Mouse (Mus musculus) MEL (cell line): ENCODE data around the gene Kcnk18. TPM values are rescaled to one million over a fixed set of nuclear protein-coding genes. Genes with fewer than 3 reads are reported as not detected.

Source experiments
- DNase-seq: peaks from one replicate; pipeline ENCODE4 v3.0.0; 2011; ENCODE audit warnings: low read depth, low spot score
- H3K27ac ChIP-seq: 2 replicates; pipeline ENCODE4 v1.5.1; 2012; ENCODE audit warnings: low read depth, mild to moderate bottlenecking, control low read depth, low read length, moderate library complexity; ENCODE audit not compliant: control insufficient read depth
- H3K27me3 ChIP-seq, 2 experiments: fragments of 150-350 bp in 1 of 2; sonication (generic) in 1 of 2; 2 replicates each; pipeline ENCODE4 v1.6.1; 2012; ENCODE audit warnings: low read length in 2 of 2, mild to moderate bottlenecking in 2 of 2, improper control_type of control experiment in 1 of 2, moderate library complexity in 1 of 2; ENCODE audit not compliant: insufficient read depth in 2 of 2, control insufficient read depth in 1 of 2
- H3K36me3 ChIP-seq, 2 experiments: 2 replicates each; pipeline ENCODE4 v1.6.1; 2012 to 2014; ENCODE audit warnings: low read length in 2 of 2, improper control_type of control experiment in 1 of 2, inconsistent platforms in 1 of 2, mild to moderate bottlenecking in 1 of 2; ENCODE audit not compliant: insufficient read depth in 2 of 2, control insufficient read depth in 1 of 2
- H3K4me1 ChIP-seq, 2 experiments: fragments of 150-350 bp in 1 of 2; sonication (generic) in 1 of 2; 2 replicates each; pipeline ENCODE4 v1.6.1; 2012; ENCODE audit warnings: low read length in 2 of 2, improper control_type of control experiment in 1 of 2, mild to moderate bottlenecking in 1 of 2; ENCODE audit not compliant: insufficient read depth in 2 of 2, control insufficient read depth in 1 of 2
- H3K4me3 ChIP-seq, 2 experiments: fragments of 150-350 bp in 1 of 2; sonication (generic) in 1 of 2; 2 replicates each; pipeline ENCODE4 v1.5.1; 2012; ENCODE audit warnings: low read depth in 2 of 2, low read length in 2 of 2, mild to moderate bottlenecking in 2 of 2, moderate library complexity in 2 of 2, control low read depth in 1 of 2, improper control_type of control experiment in 1 of 2; ENCODE audit not compliant: control insufficient read depth in 1 of 2, insufficient read depth in 1 of 2
- H3K79me2 ChIP-seq: 2 replicates; pipeline ENCODE4 v1.6.1; 2012; ENCODE audit warnings: mild to moderate bottlenecking, low read length, moderate library complexity; ENCODE audit not compliant: control insufficient read depth, poor library complexity, insufficient read depth
- H3K9ac ChIP-seq: 2 replicates; pipeline ENCODE4 v1.6.1; 2012; ENCODE audit warnings: low read depth, mild to moderate bottlenecking, control low read depth, low read length, moderate library complexity; ENCODE audit not compliant: control insufficient read depth, poor library complexity, severe bottlenecking
- H3K9me3 ChIP-seq: fragments of 150-350 bp; sonication (generic); replicated peaks from 2 replicates; pipeline ENCODE4 v1.6.1; 2012; ENCODE audit warnings: mild to moderate bottlenecking, low read length, improper control_type of control experiment, moderate library complexity; ENCODE audit not compliant: insufficient read depth
- BHLHE40 ChIP-seq: IDR thresholded peaks from 2 replicates; pipeline ENCODE4 v1.6.1; 2012; ENCODE audit warnings: low read depth, mild to moderate bottlenecking, inconsistent platforms, low read length, improper control_type of control experiment, borderline replicate concordance
- CHD2 ChIP-seq: IDR thresholded peaks from 2 replicates; pipeline ENCODE4 v1.6.1; 2011; ENCODE audit warnings: low read length, improper control_type of control experiment
- E2F4 ChIP-seq: IDR thresholded peaks from 2 replicates; pipeline ENCODE4 v1.6.1; 2011; ENCODE audit warnings: low read depth, low read length, improper control_type of control experiment, borderline replicate concordance
- ELF1 ChIP-seq: IDR thresholded peaks from 2 replicates; pipeline ENCODE4 v1.6.1; 2014; ENCODE audit warnings: low read depth, mild to moderate bottlenecking, inconsistent platforms, low read length, improper control_type of control experiment, moderate library complexity
- EP300 ChIP-seq, 2 experiments: IDR thresholded peaks; 2 replicates each; pipeline ENCODE4 v1.6.1; 2011; ENCODE audit warnings: improper control_type of control experiment in 2 of 2, low read length in 2 of 2, low read depth in 1 of 2, mild to moderate bottlenecking in 1 of 2
- ETS1 ChIP-seq: IDR thresholded peaks from 2 replicates; pipeline ENCODE4 v1.6.1; 2012; ENCODE audit warnings: low read depth, mild to moderate bottlenecking, inconsistent platforms, low read length, improper control_type of control experiment, moderate library complexity
- GATA1 ChIP-seq: IDR thresholded peaks from 2 replicates; pipeline ENCODE4 v1.6.1; 2011; ENCODE audit warnings: low read depth, low read length, improper control_type of control experiment
- HCFC1 ChIP-seq: IDR thresholded peaks from 2 replicates; pipeline ENCODE4 v1.6.1; 2012; ENCODE audit warnings: low read depth, mild to moderate bottlenecking, inconsistent platforms, low read length, improper control_type of control experiment, moderate library complexity
- KAT2A ChIP-seq: conservative IDR thresholded peaks from 2 replicates; pipeline ENCODE4 v1.6.1; 2012; ENCODE audit warnings: low read depth, low read length, improper control_type of control experiment, inconsistent platforms
- MAFK ChIP-seq: IDR thresholded peaks from 2 replicates; pipeline ENCODE4 v1.6.1; 2011; ENCODE audit warnings: low read depth, mild to moderate bottlenecking, low read length, improper control_type of control experiment, borderline replicate concordance
- MYC ChIP-seq: IDR thresholded peaks from 2 replicates; pipeline ENCODE4 v1.6.1; 2011; ENCODE audit warnings: low read depth, mild to moderate bottlenecking, low read length, improper control_type of control experiment, moderate library complexity
- NRF1 ChIP-seq: IDR thresholded peaks from 2 replicates; pipeline ENCODE4 v1.6.1; 2014; ENCODE audit warnings: low read depth, mild to moderate bottlenecking, inconsistent platforms, low read length, improper control_type of control experiment, moderate library complexity; ENCODE audit not compliant: poor library complexity, insufficient read depth, severe bottlenecking
- POLR2AphosphoS2 ChIP-seq: IDR thresholded peaks from 2 replicates; pipeline ENCODE4 v1.6.1; 2011; ENCODE audit warnings: low read length, improper control_type of control experiment
- POLR2AphosphoS5 ChIP-seq: IDR thresholded peaks from 2 replicates; pipeline ENCODE4 v1.6.1; 2012; ENCODE audit warnings: low read depth, borderline replicate concordance, mild to moderate bottlenecking, inconsistent platforms, low read length, moderate library complexity, mixed read lengths
- RAD21 ChIP-seq: IDR thresholded peaks from 2 replicates; pipeline ENCODE4 v1.6.1; 2011; ENCODE audit warnings: mild to moderate bottlenecking, low read depth, low read length, improper control_type of control experiment
- SMC3 ChIP-seq: IDR thresholded peaks from 2 replicates; pipeline ENCODE4 v1.6.1; 2011; ENCODE audit warnings: low read depth, low read length, improper control_type of control experiment
- TBP ChIP-seq: IDR thresholded peaks from 2 replicates; pipeline ENCODE4 v1.8.0; 2011; ENCODE audit warnings: low read depth, low read length, improper control_type of control experiment
- TCF12 ChIP-seq: IDR thresholded peaks from 2 replicates; pipeline ENCODE4 v1.6.1; 2014; ENCODE audit warnings: low read depth, mild to moderate bottlenecking, inconsistent platforms, low read length, improper control_type of control experiment, moderate library complexity
- USF2 ChIP-seq, 2 experiments: IDR thresholded peaks; 2 replicates each; pipeline ENCODE4 v1.6.1; 2011 to 2012; ENCODE audit warnings: improper control_type of control experiment in 2 of 2, low read length in 2 of 2, borderline replicate concordance in 1 of 2, inconsistent platforms in 1 of 2, low read depth in 1 of 2, mild to moderate bottlenecking in 1 of 2; ENCODE audit not compliant: insufficient read depth in 1 of 2
- ZC3H11A ChIP-seq: IDR thresholded peaks from 2 replicates; pipeline ENCODE4 v1.6.1; 2012; ENCODE audit warnings: low read depth, mild to moderate bottlenecking, inconsistent platforms, low read length, improper control_type of control experiment
- ZMIZ1 ChIP-seq: IDR thresholded peaks from 2 replicates; pipeline ENCODE4 v1.6.1; 2012; ENCODE audit warnings: low read depth, mild to moderate bottlenecking, inconsistent platforms, low read length, improper control_type of control experiment, moderate library complexity
- ZNF384 ChIP-seq: IDR thresholded peaks from 2 replicates; pipeline ENCODE4 v1.6.1; 2012; ENCODE audit warnings: low read depth, mild to moderate bottlenecking, inconsistent platforms, low read length, improper control_type of control experiment
- polyA plus RNA-seq, 2 experiments: library from polyadenylated mRNA; stranded (reverse) in 1 of 2; unstranded in 1 of 2; fragments of >175 nt in 1 of 2; fragments of >200 nt in 1 of 2; gene quantifications; 2 replicates each; pipeline versions ENCODE4 v1.2.1 to v1.2.4; 2012; ENCODE audit warnings: low replicate concordance in 2 of 2, low read depth in 1 of 2; ENCODE audit not compliant: insufficient read length in 2 of 2, insufficient read depth in 1 of 2, missing spikeins in 1 of 2
- total RNA-seq: library from RNA; depleted of rRNA; stranded (reverse); fragments of 300-350 nt; gene quantifications from 2 replicates; pipeline ENCODE4 v1.2.3, GENCODE M21; 2012

Kcnk18 gene
- total and polyA plus RNA-seq, 3 experiments = not detected

- H3K79me2 ChIP-seq = no peaks in the 10 kb centered on the region
Observed at GRCm38 (mm10) chr19:59252651-59253050, 33.6 kb downstream of the Kcnk18 start.

GRCm38 (mm10) chr19:59259633-59260032 lies 40.6 kb downstream of the Kcnk18 start:
- no peak for DNase-seq
- Histone ChIP-seq H3K27ac (no peak overlapping the region), H3K27me3 (no peaks in the 10 kb centered on the region; a peak in 1 of 4 replicates), H3K9ac (no peak overlapping the region), H3K36me3 (peaks cover 0 to 11% of the 10 kb centered on the region in 2 experiments; a peak in 2 of 4 replicates), H3K4me3 (no peak overlapping the region), H3K79me2 (no peaks in the 10 kb centered on the region), H3K4me1 (peaks cover 0 to 19% of the 10 kb centered on the region in 2 experiments; a peak in 3 of 4 replicates), H3K9me3 (no peaks in the 10 kb centered on the region)
- TF ChIP-seq USF2 (IDR thresholded peaks at IDR 0.05; ENCODE audit: borderline replicate concordance in 1 of 2, insufficient read depth in 1 of 2, low read depth in 1 of 2, low read length in 2 of 2) (no peak), NRF1 (no peak), MYC (no peak), KAT2A (no peak), ZMIZ1 (no peak)

More at GRCm38 (mm10) chr19:59252651-59253050, 33.6 kb downstream of the Kcnk18 start:
- no peak overlapping the region for H3K27ac ChIP-seq
- no peak overlapping the region for H3K9ac ChIP-seq
- H3K4me3 ChIP-seq = no peak overlapping the region
- TF ChIP-seq E2F4 (no peak), MAFK (no peak), NRF1 (no peak), ZMIZ1 (no peak), TBP (no peak), HCFC1 (no peak), TCF12 (no peak), BHLHE40 (no peak)
- H3K4me1 ChIP-seq = peaks cover 9 to 13% of the 10 kb centered on the region in 2 experiments
- H3K27me3 ChIP-seq = no peaks in the 10 kb centered on the region; a peak in 1 of 4 replicates
- H3K36me3 ChIP-seq = peaks cover 0 to 12% of the 10 kb centered on the region in 2 experiments; a peak in 2 of 4 replicates
- DNase-seq = no peak
- H3K9me3 ChIP-seq = no peaks in the 10 kb centered on the region

GRCm38 (mm10) chr19:59260718-59261442 lies 41.9 kb downstream of the Kcnk18 start, which contains the start of gene Slc18a2:
Slc18a2 (plus strand) TSS chr19:59260896.
- Histone ChIP-seq H3K4me1 (peaks cover 0 to 19% of the 10 kb centered on the region in 2 experiments; a peak in 3 of 4 replicates), H3K36me3 (peaks cover 0 to 11% of the 10 kb centered on the region in 2 experiments; a peak in 2 of 4 replicates), H3K4me3 (peak within 1 kb of the TSS; percentile 68 to 72), H3K9me3 (no peaks in the 10 kb centered on the region), H3K27me3 (no peaks in the 10 kb centered on the region; a peak in 1 of 4 replicates), H3K79me2 (no peaks in the 10 kb centered on the region), H3K9ac (peak within 1 kb of the TSS; percentile 60), H3K27ac (peak within 1 kb of the TSS; percentile 27)
- DNase-seq = peak; percentile 63
- TF ChIP-seq POLR2AphosphoS2 (no peak), ELF1 (no peak), RAD21 (no peak), ETS1 (peak; percentile 83), BHLHE40 (peak; percentile 70; the same call in 1 of the 2 replicates), KAT2A (no peak), SMC3 (no peak), ZC3H11A (no peak), HCFC1 (no peak; the same call in 1 of the 2 replicates), POLR2AphosphoS5 (no peak), MAFK (no peak), GATA1 (peak; percentile 22; the same call in 1 of the 2 replicates), E2F4 (no peak), EP300 (IDR thresholded peaks at IDR 0.05; ENCODE audit: low read depth in 1 of 2, low read length in 2 of 2) (peak in 1 of 2 experiments; percentile 56; a peak in 2 of 4 replicates), CHD2 (no peak; the same call in 1 of the 2 replicates), ZNF384 (no peak)
